Mouse (Mus musculus) cerebellum, adult 2 months (tissue): ENCODE measurements around the gene Uso1. TPM values are rescaled to one million over a fixed set of nuclear protein-coding genes. Genes with fewer than 3 reads are reported as not detected.
"Not testable (repeated sequence)": the region's sequence is repeated elsewhere in the genome, so short reads cannot be mapped to it uniquely, and the experiment has no call there.

Experiments
- DNase-seq, 2 experiments: peaks; one replicate each; pipeline ENCODE4 v3.0.0; 2021
- H3K27ac ChIP-seq: fragments of 200-500 bp; 2 replicates; pipeline ENCODE4 v1.5.1; 2012; ENCODE audit warnings: low read length, control low read depth, inconsistent platforms; ENCODE audit not compliant: insufficient read depth
- H3K27me3 ChIP-seq: fragments of 200-500 bp; 2 replicates; pipeline ENCODE4 v1.6.1; 2012; ENCODE audit warnings: inconsistent platforms, mild to moderate bottlenecking, low read length, moderate library complexity; ENCODE audit not compliant: control insufficient read depth, insufficient read depth
- H3K4me1 ChIP-seq: fragments of 200-500 bp; 2 replicates; pipeline ENCODE4 v1.6.1; 2011; ENCODE audit warnings: low read length; ENCODE audit not compliant: control insufficient read depth, insufficient read depth
- H3K4me3 ChIP-seq: fragments of 200-500 bp; replicated peaks from 2 replicates; pipeline ENCODE3; 2011; ENCODE audit warnings: mild to moderate bottlenecking, low read depth, low read length, control low read depth; ENCODE audit not compliant: insufficient read depth
- CTCF ChIP-seq: fragments of 200-500 bp; IDR thresholded peaks from 2 replicates; pipeline ENCODE4 v1.5.1; 2011; ENCODE audit warnings: low read depth, mild to moderate bottlenecking, control low read depth, low read length, moderate library complexity, borderline replicate concordance; ENCODE audit not compliant: insufficient read depth
- POLR2A ChIP-seq: fragments of 200-500 bp; IDR thresholded peaks from 2 replicates; pipeline ENCODE4 v1.6.1; 2011; ENCODE audit warnings: low read length, control low read depth, borderline replicate concordance; ENCODE audit not compliant: insufficient read depth
- WGBS: fragments of 180-500 bp; shearing (Covaris S2); methylation state at CpG from one replicate; pipeline ENCODE4 v1.1.7; 2018; 5-methylcytosine and 5-hydroxymethylcytosine counted together
- polyA plus RNA-seq: library from polyadenylated mRNA; depleted of rRNA; stranded (reverse); fragments of >200 nt; gene quantifications from 2 replicates; pipeline ENCODE4 v1.2.3, GENCODE M21; 2012

The Uso1 gene
- polyA plus RNA-seq, 1 experiment: 59.3 TPM

DNA sequence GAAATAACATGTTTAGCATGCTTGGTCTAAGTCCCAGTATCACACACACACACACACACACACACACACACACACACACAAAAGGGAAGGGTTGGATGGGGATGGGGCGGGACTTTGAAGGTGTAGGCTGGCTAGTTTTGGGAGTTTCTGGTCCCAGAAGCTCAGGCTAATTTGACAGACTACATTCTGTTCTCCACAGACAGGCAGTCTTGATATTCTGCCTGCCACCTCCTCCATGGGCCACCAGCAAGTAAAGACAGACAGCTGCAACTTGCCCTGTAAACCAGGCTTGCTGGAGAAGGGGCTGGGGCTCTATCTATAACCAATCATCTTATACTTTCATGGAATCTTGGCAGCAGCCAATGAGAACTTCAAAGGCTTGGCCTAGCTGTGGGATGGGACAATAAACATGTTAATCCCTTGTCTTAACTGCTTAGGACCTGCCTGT is 8.4 kb upstream of the Uso1 start:
- H3K4me3 ChIP-seq: no peak overlapping the region
- H3K27me3 ChIP-seq: no peaks in the 10 kb centered on the region
- 100% methylated on average over 1 of the region's 1 CpGs for WGBS
- H3K27ac ChIP-seq: no peak overlapping the region
- no peak for DNase-seq
- H3K4me1 ChIP-seq: no peaks in the 10 kb centered on the region
- TF ChIP-seq POLR2A (no peak), CTCF (no peak)

- WGBS: 91% methylated on average over 6 of the region's 6 CpGs
- H3K27me3 ChIP-seq: no peaks in the 10 kb centered on the region
- H3K27ac ChIP-seq: no peak overlapping the region
- no peak overlapping the region for H3K4me3 ChIP-seq
- H3K4me1 ChIP-seq: no peaks in the 10 kb centered on the region
- no peak for DNase-seq
- TF ChIP-seq CTCF (no peak), POLR2A (no peak)
Observed at GRCm38 (mm10) chr5:92130040-92130682, 7.6 kb upstream of the Uso1 start.

- no peak overlapping the region for H3K27ac ChIP-seq
- no peak overlapping the region for H3K4me3 ChIP-seq
- H3K4me1 ChIP-seq: no peaks in the 10 kb centered on the region
- H3K27me3 ChIP-seq: no peaks in the 10 kb centered on the region
- TF ChIP-seq CTCF: no peak
- TF ChIP-seq POLR2A: no peak
- no peak for DNase-seq
- 97% methylated on average over 4 of the region's 4 CpGs for WGBS
Observed at GRCm38 (mm10) chr5:92132127-92132526, 5.6 kb upstream of the Uso1 start.

DNA sequence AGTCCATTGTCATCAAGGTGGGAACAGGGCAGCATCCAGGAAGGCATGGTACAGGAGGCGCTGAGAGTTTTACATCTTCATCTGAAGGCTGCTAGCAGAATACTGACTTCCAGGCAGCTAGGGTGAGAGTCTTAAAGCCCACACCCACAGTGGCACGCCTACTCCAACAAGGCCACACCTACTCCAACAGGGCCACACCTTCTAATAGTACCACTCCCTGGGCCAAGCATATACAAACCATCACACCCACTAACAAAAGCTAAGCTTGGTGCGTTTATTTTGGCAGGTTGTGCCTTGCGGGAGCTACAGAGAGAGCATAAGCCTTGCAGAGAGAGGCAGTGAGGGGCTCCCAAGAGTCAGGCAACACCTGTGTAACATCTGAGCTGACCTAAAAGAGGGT is 4.7 kb upstream of the Uso1 start:
- H3K27me3 ChIP-seq, DNase-seq, H3K27ac ChIP-seq, H3K4me3 ChIP-seq, H3K4me1 ChIP-seq: not testable (repeated sequence)
- WGBS: 85% methylated on average over 4 of the region's 4 CpGs

- peaks cover 8% of the 10 kb centered on the region; the same call in 1 of the 2 replicates for H3K4me1 ChIP-seq
- H3K27me3 ChIP-seq: no peaks in the 10 kb centered on the region
- DNase-seq: no peak
- H3K4me3 ChIP-seq: no peak overlapping the region
- no peak overlapping the region for H3K27ac ChIP-seq
- TF ChIP-seq CTCF (no peak), POLR2A (no peak)
- WGBS: 77% methylated on average over 3 of the region's 3 CpGs
Observed at GRCm38 (mm10) chr5:92134934-92135333, 2.8 kb upstream of the Uso1 start.

- Histone ChIP-seq H3K27ac (no peak overlapping the region), H3K27me3 (no peaks in the 10 kb centered on the region), H3K4me3 (no peak overlapping the region), H3K4me1 (peaks cover 8% of the 10 kb centered on the region; the same call in 1 of the 2 replicates)
- TF ChIP-seq CTCF: no peak
- no peak for TF ChIP-seq POLR2A
- peak in 1 of 2 experiments; percentile 8 for DNase-seq
- WGBS: 63% methylated on average over 9 of the region's 9 CpGs
Observed at GRCm38 (mm10) chr5:92136536-92137238, 1.1 kb upstream of the Uso1 start.

DNA sequence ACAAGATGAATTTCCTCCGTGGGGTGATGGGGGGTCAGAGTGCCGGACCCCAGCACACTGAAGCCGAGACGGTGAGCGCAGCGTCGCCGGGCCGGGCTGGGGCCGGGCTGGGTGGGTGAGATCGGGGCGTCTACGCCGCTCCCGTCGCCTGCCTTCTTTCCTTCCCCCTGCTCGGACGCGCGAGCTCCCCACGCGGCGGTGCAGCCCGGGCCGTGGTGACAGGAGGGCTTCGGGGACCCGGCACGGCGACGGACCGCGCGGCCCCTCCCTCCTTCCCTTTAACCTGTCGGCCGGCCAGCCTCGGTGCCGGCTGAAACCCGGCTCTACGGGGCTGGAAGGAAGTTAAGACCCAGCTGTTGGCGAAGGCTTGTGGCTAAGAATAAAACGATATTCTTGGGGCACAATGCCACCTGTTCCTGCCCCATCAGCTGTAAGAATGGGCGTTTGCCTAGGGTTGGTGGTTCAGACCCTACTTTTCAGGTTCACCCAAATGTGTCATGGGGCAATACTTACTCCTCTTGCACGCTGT is 419 bp downstream of the Uso1 start:
- no peak for TF ChIP-seq CTCF
- TF ChIP-seq POLR2A: no peak
- peak overlapping the region; percentile 86 for H3K4me3 ChIP-seq
- H3K27ac ChIP-seq: 0 out of 2 replicates have a peak overlapping the region, but pooled peaks have one; percentile 18
- WGBS: under 1% methylated on average over 43 of the region's 43 CpGs
- peaks cover 8% of the 10 kb centered on the region; the same call in 1 of the 2 replicates for H3K4me1 ChIP-seq
- H3K27me3 ChIP-seq: no peaks in the 10 kb centered on the region
- peak in 1 of 2 experiments; percentile 57 for DNase-seq

GRCm38 (mm10) chr5:92139191-92139590 is 1.5 kb downstream of the Uso1 start:
- no peak for DNase-seq
- 0% methylated on average over 1 of the region's 1 CpGs for WGBS
- no peak overlapping the region for H3K4me3 ChIP-seq

More at GRCm38 (mm10) chr5:92139191-92139590, 1.5 kb downstream of the Uso1 start:
- TF ChIP-seq CTCF: no peak
- TF ChIP-seq POLR2A: no peak
- H3K4me1 ChIP-seq: peaks cover 8% of the 10 kb centered on the region; the same call in 1 of the 2 replicates
- no peaks in the 10 kb centered on the region for H3K27me3 ChIP-seq
- H3K27ac ChIP-seq: no peak overlapping the region
